Mouse (Mus musculus) bone marrow macrophage, adult 2 months (primary cell): ENCODE data around the gene Pcx. TPM values are rescaled to one million over a fixed set of nuclear protein-coding genes. Genes with fewer than 3 reads are reported as not detected.

Experiments used
- H3K27ac ChIP-seq: 2 replicates; pipeline ENCODE4 v1.5.1; 2012; ENCODE audit warnings: low read depth, low read length; ENCODE audit not compliant: insufficient read depth
- H3K4me1 ChIP-seq: 2 replicates; pipeline ENCODE4 v1.6.1; 2012; ENCODE audit warnings: low read length; ENCODE audit not compliant: control insufficient read depth, insufficient read depth
- H3K4me3 ChIP-seq: 2 replicates; pipeline ENCODE4 v1.5.1; 2012; ENCODE audit warnings: mild to moderate bottlenecking, low read length, moderate library complexity; ENCODE audit not compliant: insufficient read depth
- CTCF ChIP-seq: IDR thresholded peaks from 2 replicates; pipeline ENCODE4 v1.5.1; 2012; ENCODE audit warnings: low read depth, mild to moderate bottlenecking, low read length, moderate library complexity
- POLR2A ChIP-seq: IDR thresholded peaks from 2 replicates; pipeline ENCODE4 v1.6.1; 2012; ENCODE audit warnings: mild to moderate bottlenecking, low read depth, low read length, borderline replicate concordance
- polyA plus RNA-seq: library from polyadenylated mRNA; stranded (reverse); fragments of >200 nt; gene quantifications from 2 replicates; pipeline ENCODE4 v1.2.4, GENCODE M21; 2012; ENCODE audit not compliant: missing spikeins, insufficient read depth, insufficient read length

The Pcx gene
- polyA plus RNA-seq, 1 experiment: 3.7 TPM

DNA sequence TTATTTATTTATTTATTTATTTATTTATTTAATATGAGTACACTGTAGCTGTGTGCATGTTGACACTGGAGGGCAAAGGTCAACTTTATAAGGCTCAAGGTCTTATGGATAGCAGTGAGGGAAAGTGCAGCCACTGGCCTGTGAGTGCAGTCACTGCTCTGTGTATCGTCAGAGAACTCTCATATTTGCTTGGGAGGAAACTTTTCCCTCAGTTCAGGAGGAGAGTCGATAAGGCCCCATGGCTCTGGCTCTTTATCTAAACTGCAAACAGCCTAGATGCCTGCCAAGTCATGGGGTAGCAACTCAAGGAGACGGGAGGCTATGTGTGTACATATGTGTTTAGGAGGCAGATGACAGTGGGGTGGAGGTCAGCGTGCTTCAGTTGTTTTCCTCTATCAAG lies 58.6 kb downstream of the Pcx start:
- H3K4me1 ChIP-seq: peaks cover 11% of the 10 kb centered on the region
- no peak overlapping the region for H3K27ac ChIP-seq
- TF ChIP-seq CTCF (no peak), POLR2A (no peak)
- H3K4me3 ChIP-seq: no peak overlapping the region

DNA sequence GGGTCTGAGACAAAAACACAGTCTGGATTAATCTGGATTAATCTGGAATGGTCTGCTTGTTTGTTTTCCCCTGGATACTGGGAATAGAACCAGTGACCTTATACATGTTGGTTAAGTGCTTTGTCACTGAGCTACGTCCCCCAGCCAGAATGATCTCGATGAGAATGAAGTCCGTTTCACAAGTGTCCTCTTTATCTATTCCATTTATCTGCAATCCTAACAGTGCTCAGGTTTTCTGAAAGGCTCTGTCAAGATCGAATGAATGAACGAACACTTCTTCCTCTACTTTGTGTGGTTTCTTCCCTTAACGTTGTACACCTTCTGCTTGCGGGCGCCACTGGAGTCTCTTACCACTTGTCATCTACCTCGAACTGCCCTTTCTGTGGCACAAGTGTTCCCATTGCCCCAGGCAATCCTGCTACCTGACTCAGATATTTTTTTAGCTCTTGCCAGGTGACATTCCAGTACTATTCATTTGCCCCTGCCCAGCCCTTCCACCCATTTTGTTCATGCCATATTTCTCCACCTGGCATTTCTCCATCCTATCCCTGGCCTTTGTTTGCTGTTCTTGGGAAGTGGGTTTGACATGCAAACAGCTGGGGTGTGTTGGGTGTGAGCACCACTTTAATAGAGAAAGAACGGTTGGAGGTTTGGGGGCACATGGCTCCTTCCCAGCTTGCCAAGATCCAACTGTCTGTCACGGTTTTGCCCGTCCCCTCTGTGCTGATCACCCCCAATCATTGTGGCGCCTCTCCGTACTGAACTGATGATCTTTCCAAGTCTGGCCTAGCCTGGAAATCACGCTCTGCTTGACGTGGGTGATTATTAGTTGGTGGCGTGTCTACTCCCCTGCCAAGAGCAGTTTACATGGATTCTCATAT lies 59.3 kb downstream of the Pcx start:
- Histone ChIP-seq H3K4me3 (no peak overlapping the region), H3K4me1 (peaks cover 11% of the 10 kb centered on the region), H3K27ac (no peak overlapping the region)
- TF ChIP-seq CTCF: no peak
- no peak for TF ChIP-seq POLR2A

DNA sequence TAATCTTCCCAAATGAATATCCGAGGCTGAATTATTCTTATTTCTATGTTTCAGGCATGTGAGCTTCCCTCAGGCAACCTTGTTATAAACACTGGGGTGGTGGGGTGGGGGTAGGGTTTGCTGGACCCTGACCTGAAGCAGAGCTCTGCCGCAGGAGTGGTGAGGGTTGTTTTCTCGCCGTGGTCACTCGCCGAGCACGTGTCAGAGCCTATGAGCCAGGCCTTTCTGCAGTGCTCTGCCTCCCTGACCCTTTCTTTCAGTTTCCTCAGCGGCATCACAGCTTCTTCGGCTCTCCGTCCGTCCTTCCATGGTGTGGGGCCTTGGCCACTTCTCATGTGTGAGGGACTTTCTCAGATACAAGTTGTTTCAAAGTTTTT lies 60.0 kb downstream of the Pcx start:
- H3K4me3 ChIP-seq: no peak overlapping the region

GRCm38 (mm10) chr19:4570815-4571214 lies 60.5 kb downstream of the Pcx start:
- H3K4me1 ChIP-seq: peaks cover 11% of the 10 kb centered on the region

More for the DNA sequence above, 60.0 kb downstream of the Pcx start:
- Histone ChIP-seq H3K27ac (no peak overlapping the region), H3K4me1 (peaks cover 11% of the 10 kb centered on the region)
- TF ChIP-seq POLR2A: no peak
- no peak for TF ChIP-seq CTCF

GRCm38 (mm10) chr19:4571658-4572057 lies 61.4 kb downstream of the Pcx start:
- no peak for TF ChIP-seq POLR2A
- TF ChIP-seq CTCF: no peak
- Histone ChIP-seq H3K4me1 (peaks cover 11% of the 10 kb centered on the region), H3K4me3 (no peak overlapping the region), H3K27ac (no peak overlapping the region)

More at GRCm38 (mm10) chr19:4570815-4571214, 60.5 kb downstream of the Pcx start:
- TF ChIP-seq POLR2A (no peak), CTCF (no peak)
- H3K4me3 ChIP-seq: no peak overlapping the region
- no peak overlapping the region for H3K27ac ChIP-seq

- Histone ChIP-seq H3K4me3 (no peak overlapping the region), H3K4me1 (peaks cover 11% of the 10 kb centered on the region), H3K27ac (no peak overlapping the region)
- no peak for TF ChIP-seq POLR2A
- no peak for TF ChIP-seq CTCF
Observed at GRCm38 (mm10) chr19:4572061-4572460, 61.8 kb downstream of the Pcx start.

DNA sequence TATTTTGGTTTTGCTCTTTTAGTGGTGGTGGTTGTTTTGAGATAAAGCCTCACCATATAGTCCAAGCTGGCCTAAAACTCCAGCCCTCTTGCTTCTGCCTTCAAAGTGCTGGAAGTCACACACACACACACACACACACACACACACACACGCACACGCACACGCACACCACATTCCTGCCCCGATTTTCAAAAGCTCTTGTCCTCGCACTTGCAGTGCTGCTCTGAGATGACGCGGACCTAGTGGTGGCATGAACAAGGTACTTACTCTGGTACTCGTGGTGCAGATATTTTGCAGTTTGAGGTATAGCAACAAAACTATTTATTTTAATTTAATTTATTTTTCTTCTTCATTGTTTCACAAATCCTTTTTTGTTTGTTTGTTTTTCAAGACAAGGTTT lies 62.2 kb downstream of the Pcx start:
- peaks cover 11% of the 10 kb centered on the region for H3K4me1 ChIP-seq
- TF ChIP-seq CTCF (no peak), POLR2A (no peak)
- H3K27ac ChIP-seq: no peak overlapping the region
- H3K4me3 ChIP-seq: no peak overlapping the region

DNA sequence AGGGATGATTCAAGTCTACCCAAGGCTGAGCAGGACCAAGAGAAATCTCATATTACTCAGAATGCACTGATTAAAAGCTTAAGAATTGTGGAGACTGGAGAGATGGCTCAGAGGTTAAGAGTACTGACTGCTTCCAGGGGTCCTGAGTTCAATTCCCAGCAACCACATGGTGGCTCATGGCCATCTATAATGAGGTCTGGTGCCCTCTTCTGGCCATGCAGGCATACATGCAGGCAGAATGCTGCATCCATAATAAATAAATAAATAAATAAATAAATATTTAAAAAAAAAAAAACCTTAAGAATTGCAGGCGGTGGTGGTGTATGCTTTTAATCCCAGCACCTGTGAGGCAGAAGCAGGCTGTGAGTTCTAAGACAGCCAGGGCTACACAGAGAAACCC lies 63.0 kb downstream of the Pcx start:
- Histone ChIP-seq H3K4me1 (peaks cover 11% of the 10 kb centered on the region), H3K27ac (no peak overlapping the region)
- TF ChIP-seq POLR2A: no peak
- no peak for TF ChIP-seq CTCF

GRCm38 (mm10) chr19:4578799-4579198 lies 68.5 kb downstream of the Pcx start:
- no peak overlapping the region for H3K4me3 ChIP-seq
- H3K27ac ChIP-seq: no peak overlapping the region
- no peak for TF ChIP-seq CTCF
- no peak for TF ChIP-seq POLR2A

More for the DNA sequence above, 63.0 kb downstream of the Pcx start:
- H3K4me3 ChIP-seq: no peak overlapping the region

DNA sequence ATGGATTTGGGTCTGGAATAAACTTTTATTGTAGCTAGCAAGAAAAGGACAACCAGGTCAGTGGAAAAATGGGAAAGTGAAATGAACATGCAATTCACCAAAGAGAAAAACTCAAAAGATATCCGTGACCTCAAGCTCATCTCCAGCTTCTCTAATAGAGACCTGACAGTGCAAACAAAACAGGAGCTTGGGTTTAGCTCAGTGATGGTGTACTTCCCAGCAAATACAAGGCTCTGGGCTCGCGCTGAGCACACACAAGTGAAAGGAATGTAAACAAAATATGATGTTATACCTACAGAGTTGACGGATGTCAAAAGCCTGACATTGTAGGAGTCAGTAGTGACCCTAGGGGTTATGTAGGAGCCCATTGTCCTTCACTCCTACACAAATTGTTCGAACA lies 69.0 kb downstream of the Pcx start:
- Histone ChIP-seq H3K4me3 (no peak overlapping the region), H3K4me1 (no peaks in the 10 kb centered on the region), H3K27ac (no peak overlapping the region)
- no peak for TF ChIP-seq POLR2A

More at GRCm38 (mm10) chr19:4578799-4579198, 68.5 kb downstream of the Pcx start:
- no peaks in the 10 kb centered on the region for H3K4me1 ChIP-seq
